Mouse (Mus musculus) limb, embryonic 11.5 days (tissue): Measurements from ENCODE around the gene Abhd8. TPM values are rescaled to one million over a fixed set of nuclear protein-coding genes. Genes with fewer than 3 reads are reported as not detected.
A peak's percentile ranks its signal among the peaks of the same experiment; 100 is the strongest.

Experiments
- ATAC-seq: fragments of 200-750 bp; cut with Nextera tagmentation; 2 replicates; pipeline ENCODE4 v1.8.0; 2017; ENCODE audit warnings: low read depth; ENCODE audit not compliant: insufficient number of reproducible peaks, low FRiP score, low TSS enrichment
- DNase-seq: peaks from one replicate; pipeline ENCODE4 v3.0.0-alpha.2; 2015; ENCODE audit warnings: low spot score
- H3K27ac ChIP-seq: fragments of 300-500 bp; sonication (generic); replicated peaks from 2 replicates; pipeline ENCODE4 v1.5.1; 2014; ENCODE audit warnings: low read depth, mild to moderate bottlenecking, low read length
- H3K27me3 ChIP-seq: fragments of 300-500 bp; sonication (generic); 2 replicates; pipeline ENCODE4 v1.6.1; 2014; ENCODE audit warnings: mild to moderate bottlenecking, low read length, mixed read lengths; ENCODE audit not compliant: control insufficient read depth, insufficient read depth
- H3K36me3 ChIP-seq: fragments of 300-500 bp; sonication (generic); 2 replicates; pipeline ENCODE4 v1.6.1; 2014; ENCODE audit warnings: mild to moderate bottlenecking, low read length, moderate library complexity, mixed read lengths; ENCODE audit not compliant: control insufficient read depth, insufficient read depth
- H3K4me1 ChIP-seq: fragments of 300-500 bp; sonication (generic); 2 replicates; pipeline ENCODE4 v1.6.1; 2014; ENCODE audit warnings: low read length, mixed read lengths; ENCODE audit not compliant: control insufficient read depth, insufficient read depth
- H3K4me2 ChIP-seq: fragments of 300-500 bp; sonication (generic); 2 replicates; pipeline ENCODE4 v1.6.1; 2014; ENCODE audit warnings: low read depth, mild to moderate bottlenecking, moderate library complexity; ENCODE audit not compliant: severe bottlenecking
- H3K4me3 ChIP-seq: fragments of 300-500 bp; sonication (generic); 2 replicates; pipeline ENCODE4 v1.5.1; 2014; ENCODE audit warnings: low read depth, low read length
- H3K9ac ChIP-seq: fragments of 300-500 bp; sonication (generic); 2 replicates; pipeline ENCODE4 v1.6.1; 2014; ENCODE audit warnings: mild to moderate bottlenecking, low read length
- H3K9me3 ChIP-seq: fragments of 300-500 bp; sonication (generic); 2 replicates; pipeline ENCODE4 v1.6.1; 2016; ENCODE audit warnings: low read length; ENCODE audit not compliant: control insufficient read depth
- WGBS: fragments of 180-500 bp; shearing (Covaris S2); extraction: QIAGEN DNeasy Blood & Tissue Kit; methylation state at CpG from one replicate; pipeline ENCODE4 v1.1.7; 2014; 5-methylcytosine and 5-hydroxymethylcytosine counted together
- polyA plus RNA-seq: library from polyadenylated mRNA; unstranded; fragments of >200 nt; fragmentation: Nextera tagmentation; extraction: Ambion mirVana; gene quantifications from 2 replicates; pipeline ENCODE4 v1.2.1, GENCODE M21; 2014

The Abhd8 gene
- polyA plus RNA-seq, 1 experiment from 2014 or later: 43.4 TPM

DNA sequence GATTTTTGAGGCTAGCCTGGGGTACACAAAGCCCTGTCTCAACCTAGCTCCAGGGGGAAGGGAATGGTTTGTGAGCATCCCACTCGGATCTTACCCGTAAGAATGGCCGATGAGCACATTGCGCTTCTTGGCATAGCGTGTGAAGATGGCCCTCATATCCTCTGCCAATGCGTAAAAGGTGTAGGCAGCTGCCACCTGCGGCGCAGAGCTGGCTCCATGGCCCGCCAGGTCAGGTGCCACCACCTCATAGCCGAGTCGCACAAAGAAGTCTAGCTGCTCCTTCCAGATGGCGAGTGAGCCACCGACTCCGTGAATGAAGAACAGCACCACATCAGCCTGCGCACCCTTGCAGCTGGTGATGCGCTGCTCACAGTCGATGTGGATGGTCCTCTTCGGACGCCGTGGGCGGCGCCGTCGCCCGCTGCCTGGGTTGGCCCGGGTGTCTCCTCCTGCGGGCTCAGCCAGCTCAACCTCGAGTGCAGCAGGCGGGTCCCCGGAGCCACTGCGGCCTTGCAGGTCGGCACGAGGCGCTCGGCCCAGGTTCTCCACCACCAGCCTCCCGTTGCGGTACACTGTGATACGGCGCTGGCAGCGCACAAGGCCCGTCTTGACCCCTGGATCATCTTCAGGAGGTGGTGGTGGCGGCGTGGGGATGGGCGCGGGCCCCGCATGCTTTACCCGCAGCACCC, 2.2 kb downstream of the Abhd8 start:
- peaks cover 14% of the 10 kb centered on the region for H3K4me1 ChIP-seq
- H3K27me3 ChIP-seq: peaks cover 3% of the 10 kb centered on the region; the same call in 1 of the 2 replicates
- no peak overlapping the region for H3K9ac ChIP-seq
- ATAC-seq (no peak), DNase-seq (no peak)
- no peak overlapping the region for H3K4me3 ChIP-seq
- no peaks in the 10 kb centered on the region for H3K9me3 ChIP-seq
- peaks cover 8% of the 10 kb centered on the region; the same call in 1 of the 2 replicates for H3K36me3 ChIP-seq
- no peak overlapping the region for H3K27ac ChIP-seq
- H3K4me2 ChIP-seq: no peak overlapping the region
- WGBS: 77% methylated on average over 47 of the region's 47 CpGs

DNA sequence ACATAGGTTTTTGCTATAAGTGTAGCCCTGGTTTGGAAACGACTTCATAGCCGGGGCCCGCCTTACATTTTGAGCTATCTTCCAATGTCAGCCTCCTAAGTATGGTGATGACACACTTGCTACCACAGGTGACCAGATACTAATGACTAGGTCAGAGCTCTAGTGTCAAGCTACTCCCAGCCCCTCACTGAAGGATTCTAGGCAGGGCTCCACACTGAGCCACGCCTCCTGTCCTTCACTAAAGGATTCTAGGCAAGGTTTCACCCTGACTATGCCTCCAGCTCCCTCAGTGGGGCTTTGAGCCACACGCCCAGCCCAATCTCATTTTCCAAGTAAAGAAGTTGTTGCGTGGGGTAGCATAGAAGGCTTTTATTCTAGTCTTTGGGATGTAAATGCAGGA, 2.7 kb downstream of the Abhd8 start:
- peaks cover 8% of the 10 kb centered on the region; the same call in 1 of the 2 replicates for H3K36me3 ChIP-seq
- 92% methylated on average over 6 of the region's 6 CpGs for WGBS
- DNase-seq (no peak), ATAC-seq (no peak)
- no peak overlapping the region for H3K27ac ChIP-seq
- H3K27me3 ChIP-seq: peaks cover 3% of the 10 kb centered on the region; the same call in 1 of the 2 replicates
- peaks cover 14% of the 10 kb centered on the region for H3K4me1 ChIP-seq
- H3K4me2 ChIP-seq: no peak overlapping the region
- no peak overlapping the region for H3K4me3 ChIP-seq
- H3K9ac ChIP-seq: no peak overlapping the region
- no peaks in the 10 kb centered on the region for H3K9me3 ChIP-seq

DNA sequence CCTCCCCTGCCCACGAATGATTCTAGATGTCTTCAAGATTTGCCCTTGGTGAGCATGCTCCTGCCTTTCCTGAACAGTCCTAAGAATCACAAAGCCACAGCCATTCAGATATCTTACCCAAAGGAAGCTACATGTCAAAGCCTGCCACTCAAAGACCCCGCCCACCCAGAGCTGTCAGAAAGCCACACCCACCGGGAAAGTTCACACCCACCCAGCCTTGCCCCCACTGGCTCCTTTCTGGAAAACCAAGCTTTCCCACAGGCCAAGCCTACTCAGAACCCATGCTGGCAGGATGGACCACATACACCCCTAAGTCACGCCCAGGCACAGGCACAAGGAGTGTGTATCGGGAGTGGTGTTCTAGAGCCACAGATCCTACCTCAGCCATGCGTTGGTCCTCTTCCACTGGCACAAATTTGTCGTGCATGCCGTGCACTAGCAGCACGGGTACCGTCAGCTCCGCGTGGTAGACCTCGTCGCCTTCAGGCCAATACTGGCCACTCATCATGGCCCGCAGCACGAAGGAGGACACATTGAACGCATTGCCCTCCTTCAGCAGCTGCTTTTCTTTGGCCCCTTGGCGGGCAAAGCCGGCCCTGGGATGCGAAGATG, 5.7 kb downstream of the Abhd8 start:
- H3K4me3 ChIP-seq: no peak overlapping the region
- H3K9ac ChIP-seq: no peak overlapping the region
- ATAC-seq (no peak), DNase-seq (no peak)
- WGBS: 84% methylated on average over 20 of the region's 20 CpGs
- H3K4me1 ChIP-seq: peaks cover 4% of the 10 kb centered on the region
- peaks cover 8% of the 10 kb centered on the region; the same call in 1 of the 2 replicates for H3K36me3 ChIP-seq
- H3K4me2 ChIP-seq: no peak overlapping the region
- peaks cover 3% of the 10 kb centered on the region; the same call in 1 of the 2 replicates for H3K27me3 ChIP-seq
- H3K9me3 ChIP-seq: no peaks in the 10 kb centered on the region
- H3K27ac ChIP-seq: no peak overlapping the region

DNA sequence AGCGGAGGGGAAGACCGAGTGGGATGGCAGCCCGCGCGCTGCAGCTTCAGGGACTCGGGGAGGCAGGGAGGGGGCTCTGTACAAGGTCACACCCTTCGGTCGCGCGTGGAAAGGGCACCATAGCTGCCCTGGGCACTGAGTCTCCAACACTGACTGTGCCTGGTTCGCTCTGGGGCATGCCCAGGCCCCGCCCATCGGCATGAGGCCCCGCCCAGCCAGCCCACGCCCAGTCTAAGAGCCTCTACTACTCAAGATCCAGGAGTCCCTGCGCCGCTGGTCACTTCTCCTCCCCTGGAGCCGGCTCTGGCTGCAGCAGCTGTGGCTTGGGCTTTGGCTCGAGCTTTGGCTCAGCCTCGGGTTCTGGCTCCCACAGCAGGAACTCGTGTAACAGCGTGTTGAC, 6.5 kb downstream of the Abhd8 start:
- Histone ChIP-seq H3K36me3 (peaks cover 8% of the 10 kb centered on the region; the same call in 1 of the 2 replicates), H3K4me2 (no peak overlapping the region), H3K4me1 (no peaks in the 10 kb centered on the region), H3K27ac (no peak overlapping the region), H3K27me3 (no peaks in the 10 kb centered on the region), H3K4me3 (no peak overlapping the region), H3K9ac (no peak overlapping the region), H3K9me3 (no peaks in the 10 kb centered on the region)
- WGBS: 33% methylated on average over 22 of the region's 22 CpGs
- DNase-seq: no peak
- ATAC-seq: no peak

DNA sequence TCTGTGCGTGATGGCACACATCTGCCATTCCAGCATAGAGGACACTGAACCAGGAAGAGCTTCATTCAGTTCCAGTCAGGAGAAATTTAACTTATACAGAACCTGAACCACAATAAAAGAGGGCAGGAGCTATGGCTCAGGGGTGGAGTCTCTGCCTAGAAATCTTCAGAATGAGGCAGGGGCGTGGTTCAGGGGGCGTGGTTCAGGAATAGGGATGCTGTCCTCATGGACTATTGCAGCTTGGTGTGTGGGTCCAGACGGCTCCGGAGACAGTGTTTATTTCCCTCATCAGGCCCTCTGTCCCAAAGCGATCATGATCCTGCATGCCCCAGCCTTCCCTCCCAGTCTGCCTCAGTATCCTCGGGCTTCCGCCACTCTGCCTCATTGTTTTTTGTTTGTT, 8.8 kb downstream of the Abhd8 start:
- H3K27me3 ChIP-seq: no peaks in the 10 kb centered on the region
- H3K9ac ChIP-seq: no peak overlapping the region
- H3K9me3 ChIP-seq: no peaks in the 10 kb centered on the region
- no peak overlapping the region for H3K4me3 ChIP-seq
- ATAC-seq (no peak), DNase-seq (peak; percentile 14)
- WGBS: 77% methylated on average over 8 of the region's 8 CpGs
- H3K4me1 ChIP-seq: no peaks in the 10 kb centered on the region
- H3K27ac ChIP-seq: no peak overlapping the region
- peaks cover 2% of the 10 kb centered on the region; the same call in 1 of the 2 replicates for H3K36me3 ChIP-seq
- H3K4me2 ChIP-seq: no peak overlapping the region

DNA sequence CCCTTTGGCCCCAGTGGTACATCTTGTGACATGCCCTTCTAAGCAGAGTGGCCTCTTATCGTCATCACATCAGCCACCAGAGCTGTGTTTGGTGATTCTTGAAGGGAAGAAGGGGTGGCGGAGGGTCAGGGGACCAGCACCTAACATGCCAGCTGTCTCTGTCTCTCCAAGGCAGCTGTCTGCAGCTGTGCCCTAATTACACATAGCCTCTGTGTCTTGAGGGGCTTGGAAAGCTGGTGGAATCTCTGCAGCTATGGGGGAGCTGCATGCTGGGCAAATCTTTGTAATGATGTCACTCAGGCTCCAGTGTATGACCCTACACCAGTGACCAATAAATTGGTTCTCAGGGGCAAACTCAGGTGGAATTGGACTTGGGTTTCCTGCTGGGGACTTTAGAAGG, 10.8 kb downstream of the Abhd8 start:
- H3K4me2 ChIP-seq: no peak overlapping the region
- no peak for ATAC-seq
- no peak overlapping the region for H3K27ac ChIP-seq
- no peak overlapping the region for H3K9ac ChIP-seq
- peak; percentile 16 for DNase-seq
- no peak overlapping the region for H3K4me3 ChIP-seq
- H3K9me3 ChIP-seq: no peaks in the 10 kb centered on the region
- H3K36me3 ChIP-seq: no peaks in the 10 kb centered on the region
- 85% methylated on average over 2 of the region's 2 CpGs for WGBS
- no peaks in the 10 kb centered on the region for H3K27me3 ChIP-seq
- H3K4me1 ChIP-seq: no peaks in the 10 kb centered on the region

DNA sequence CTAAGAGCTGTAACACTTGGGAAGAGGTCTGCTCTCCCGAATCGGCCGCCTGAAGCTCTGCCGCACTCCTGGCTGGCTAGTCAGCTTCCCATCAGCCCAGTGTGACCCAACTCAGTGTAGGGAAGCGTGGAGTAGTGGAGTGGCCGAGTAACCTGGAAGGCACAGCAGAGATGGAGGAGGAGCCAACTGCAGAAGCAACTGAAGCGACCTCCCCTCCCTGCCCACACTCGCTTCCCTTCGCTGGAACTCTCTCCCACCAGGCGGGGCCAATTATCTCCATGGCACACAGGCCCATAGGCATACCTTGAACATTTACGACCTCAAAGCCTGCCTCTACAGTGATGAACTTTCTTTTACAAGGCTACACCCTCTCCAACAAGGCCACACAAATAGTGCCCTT, 11.7 kb downstream of the Abhd8 start:
- DNase-seq (no peak), ATAC-seq (no peak)
- no peak overlapping the region for H3K27ac ChIP-seq
- H3K4me1 ChIP-seq: no peaks in the 10 kb centered on the region
- H3K9ac ChIP-seq: no peak overlapping the region
- H3K36me3 ChIP-seq: no peaks in the 10 kb centered on the region
- no peak overlapping the region for H3K4me2 ChIP-seq
- no peak overlapping the region for H3K4me3 ChIP-seq
- no peaks in the 10 kb centered on the region for H3K9me3 ChIP-seq
- H3K27me3 ChIP-seq: no peaks in the 10 kb centered on the region
- WGBS: 35% methylated on average over 11 of the region's 11 CpGs

DNA sequence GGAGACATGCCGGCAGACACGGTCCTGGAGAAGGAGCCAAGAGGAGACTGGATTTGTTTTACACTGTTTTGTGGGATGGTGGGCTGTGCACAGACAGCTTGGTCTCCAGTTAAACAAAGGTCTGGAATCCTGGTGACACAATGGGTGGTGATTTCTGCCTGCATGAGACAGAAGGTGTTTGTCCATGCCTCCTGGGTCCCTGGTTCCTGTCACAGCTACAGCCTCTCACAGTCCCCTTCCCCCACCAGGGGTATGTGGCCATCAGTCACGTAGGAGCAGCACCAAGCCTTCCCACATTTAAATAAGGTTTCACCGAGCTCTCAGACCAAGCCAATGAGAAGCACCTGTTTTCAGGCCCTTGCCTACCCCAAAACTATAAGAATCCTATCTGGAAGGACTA, 12.1 kb downstream of the Abhd8 start:
- no peak overlapping the region for H3K4me3 ChIP-seq
- H3K27me3 ChIP-seq: no peaks in the 10 kb centered on the region
- ATAC-seq: no peak
- DNase-seq: no peak
- no peak overlapping the region for H3K27ac ChIP-seq
- H3K9me3 ChIP-seq: no peaks in the 10 kb centered on the region
- H3K4me2 ChIP-seq: no peak overlapping the region
- WGBS: 65% methylated on average over 4 of the region's 4 CpGs
- no peak overlapping the region for H3K9ac ChIP-seq
- no peaks in the 10 kb centered on the region for H3K4me1 ChIP-seq
- no peaks in the 10 kb centered on the region for H3K36me3 ChIP-seq
